ENCODE assay signal across 33 mouse cellular contexts in the genomic region with DNA sequence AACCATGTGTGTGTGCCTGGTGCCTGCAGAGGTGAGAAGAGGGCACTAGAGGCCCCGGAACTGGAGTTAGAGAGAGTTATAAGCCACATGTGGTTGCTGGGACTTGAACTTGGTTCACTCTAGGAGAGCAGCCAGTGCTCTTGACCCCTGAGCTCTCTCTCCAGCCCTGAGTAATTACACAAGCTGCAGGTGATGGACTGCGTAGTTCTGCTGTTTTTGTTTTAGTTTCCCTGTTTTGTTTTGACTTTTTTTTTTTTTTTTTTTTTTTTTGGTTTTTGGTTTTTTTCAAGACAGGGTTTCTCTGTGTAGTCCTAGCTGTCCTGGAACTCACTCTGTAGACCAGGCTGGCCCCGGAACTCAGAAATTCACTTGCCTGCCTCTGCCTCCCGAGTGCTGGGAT. TPM values are rescaled to one million over a fixed set of nuclear protein-coding genes. Genes with fewer than 3 reads are reported as not detected.
"Had no signal": no experiment of that assay in that cellular context is flagged by ENCODE, and none has a peak within 500 bp of the region (broad histone marks: within the 10 kb centered on the region; RNA-seq: fewer than 3 reads in every experiment).

No protein-coding gene starts in this region.

- H3K36me3 ChIP-seq: intestine, embryonic 15.5 days had no signal

- H3K4me3 ChIP-seq: gastrocnemius, adult 2 months; heart, adult 2 months; heart, embryonic 12.5 days; hindbrain, embryonic 10.5 days; hindbrain, embryonic 12.5 days; intestine, embryonic 15.5 days; layer of hippocampus, adult 2 months; left cerebral cortex, adult 2 months; limb, embryonic 10.5 days; limb, embryonic 12.5 days; liver, embryonic 13.5 days; liver, embryonic 15.5 days had no signal

- H3K9me3 ChIP-seq: heart, embryonic 12.5 days; hindbrain, embryonic 10.5 days; hindbrain, embryonic 12.5 days; intestine, embryonic 15.5 days; limb, embryonic 10.5 days; limb, embryonic 12.5 days; liver, embryonic 13.5 days; liver, embryonic 15.5 days had no signal

- H3K4me2 ChIP-seq: heart, embryonic 12.5 days; hindbrain, embryonic 12.5 days; hindbrain, embryonic 14.5 days; intestine, embryonic 15.5 days; limb, embryonic 12.5 days; liver, embryonic 11.5 days; liver, embryonic 13.5 days; liver, embryonic 15.5 days had no signal

- ATAC-seq: hindbrain, embryonic 16.5 days; inflammation-experienced regulatory T-cells, adult 6 months; intestine, embryonic 15.5 days; intestine, postnatal 0 days had no signal

- DNase-seq: gastrocnemius, adult 2 months; gastrocnemius, postnatal 10 days; gastrocnemius, postnatal 36 days; heart, adult 11 months; heart, adult 2 months; heart, postnatal 10 days; heart, postnatal 4 days; kidney, adult 18-20 months; kidney, adult 8-10 months; kidney, postnatal 10 days; kidney, postnatal 25 days; kidney, postnatal 4 days; liver; liver, embryonic 13.5 days had no signal

- H3K27me3 ChIP-seq: intestine, embryonic 15.5 days had no signal

- H3K27ac ChIP-seq: gastrocnemius, adult 2 months; heart, adult 2 months; hindbrain, embryonic 10.5 days; hindbrain, embryonic 12.5 days; hindbrain, embryonic 14.5 days; intestine, embryonic 15.5 days; layer of hippocampus, adult 2 months; left cerebral cortex, adult 2 months; limb, embryonic 10.5 days; limb, embryonic 12.5 days; liver, embryonic 13.5 days; liver, embryonic 15.5 days had no signal

- H3K9ac ChIP-seq: heart, embryonic 12.5 days; hindbrain, embryonic 12.5 days; hindbrain, embryonic 14.5 days; intestine, embryonic 15.5 days; limb, embryonic 12.5 days; liver, embryonic 13.5 days; liver, embryonic 15.5 days had no signal

RNA-seq across cellular contexts. Expression of gene Pklr, which starts 25.8 kb away (rescaled TPM):
- total RNA-seq: gastrocnemius, adult 2 months; gastrocnemius, postnatal 36 days; heart, adult 2 months; heart, postnatal 10 days; heart, postnatal 25 days; heart, postnatal 4 days; layer of hippocampus, adult 2 months; layer of hippocampus, postnatal 25 days; left cerebral cortex, adult 2 months; left cerebral cortex, postnatal 14 days; left cerebral cortex, postnatal 36 days had no signal
- polyA plus RNA-seq: heart, embryonic 14.5 days; inflammation-experienced regulatory T-cells, adult 6 months had no signal
